Mouse (Mus musculus): ENCODE data around the gene Hoxd4. TPM values are rescaled to one million over a fixed set of nuclear protein-coding genes. Genes with fewer than 3 reads are reported as not detected.

Gene Hoxd4
- total and polyA plus RNA-seq, 2 experiments from 2014 or later, result not detected

- DNase-seq (no peak), ATAC-seq (no peak)
- H3K4me2 ChIP-seq (ENCODE audit: low read depth), result no peak overlapping the region
- WGBS, result 2% methylated on average over 16 of the region's 16 CpGs
- 0 out of 2 replicates have a peak, but pooled peaks cover 4% of the 10 kb centered on the region for H3K9me3 ChIP-seq (ENCODE audit: low read length)
- no peak overlapping the region for H3K4me3 ChIP-seq (ENCODE audit: low read depth, low read length)
- H3K27me3 ChIP-seq (ENCODE audit: insufficient read depth, low read length), result peaks cover 87% of the 10 kb centered on the region
- peak; percentile 22; the same call in 1 of the 2 replicates for TF ChIP-seq CTCF (IDR thresholded peaks at IDR 0.05; ENCODE audit: low read depth)
- H3K27ac ChIP-seq (ENCODE audit: low read depth, low read length), result no peak overlapping the region
- no peaks in the 10 kb centered on the region for H3K4me1 ChIP-seq (ENCODE audit: insufficient read depth)
- no peak overlapping the region for H3K9ac ChIP-seq
- H3K36me3 ChIP-seq (ENCODE audit: insufficient read depth), result no peaks in the 10 kb centered on the region
Measured at GRCm38 (mm10) chr2:74694066-74694465, 17.7 kb upstream of the Hoxd4 start.

GRCm38 (mm10) chr2:74695383-74695782 lies 16.3 kb upstream of the Hoxd4 start:
- Histone ChIP-seq H3K27ac (ENCODE audit: low read depth, low read length) (no peak overlapping the region), H3K4me1 (ENCODE audit: insufficient read depth) (no peaks in the 10 kb centered on the region), H3K9ac (no peak overlapping the region), H3K4me3 (ENCODE audit: low read depth, low read length) (no peak overlapping the region), H3K27me3 (ENCODE audit: insufficient read depth, low read length) (peaks cover 90% of the 10 kb centered on the region), H3K36me3 (ENCODE audit: insufficient read depth) (no peaks in the 10 kb centered on the region), H3K4me2 (ENCODE audit: low read depth) (no peak overlapping the region), H3K9me3 (ENCODE audit: low read length) (0 out of 2 replicates have a peak, but pooled peaks cover 4% of the 10 kb centered on the region)
- 0% methylated on average over 1 of the region's 1 CpGs for WGBS
- DNase-seq (no peak), ATAC-seq (no peak)
- no peak for TF ChIP-seq CTCF (IDR thresholded peaks at IDR 0.05; ENCODE audit: low read depth)

- H3K27ac ChIP-seq (ENCODE audit: low read depth, low read length), result no peak overlapping the region
- H3K9me3 ChIP-seq (ENCODE audit: low read length), result 0 out of 2 replicates have a peak, but pooled peaks cover 4% of the 10 kb centered on the region
- H3K4me1 ChIP-seq (ENCODE audit: insufficient read depth), result no peaks in the 10 kb centered on the region
- no peak overlapping the region for H3K4me3 ChIP-seq (ENCODE audit: low read depth, low read length)
- H3K4me2 ChIP-seq (ENCODE audit: low read depth), result no peak overlapping the region
- no peaks in the 10 kb centered on the region for H3K36me3 ChIP-seq (ENCODE audit: insufficient read depth)
- peaks cover 90% of the 10 kb centered on the region for H3K27me3 ChIP-seq (ENCODE audit: insufficient read depth, low read length)
- WGBS, result 3% methylated on average over 7 of the region's 7 CpGs
- no peak for ATAC-seq
- DNase-seq, result no peak
- H3K9ac ChIP-seq, result no peak overlapping the region
- no peak for TF ChIP-seq CTCF (IDR thresholded peaks at IDR 0.05; ENCODE audit: low read depth)
Measured at GRCm38 (mm10) chr2:74695813-74696430, 15.8 kb upstream of the Hoxd4 start.

GRCm38 (mm10) chr2:74696442-74697335 lies 15.0 kb upstream of the Hoxd4 start:
- TF ChIP-seq CTCF (IDR thresholded peaks at IDR 0.05; ENCODE audit: low read depth), result no peak
- no peak overlapping the region for H3K27ac ChIP-seq (ENCODE audit: low read depth, low read length)
- no peaks in the 10 kb centered on the region for H3K36me3 ChIP-seq (ENCODE audit: insufficient read depth)
- H3K4me2 ChIP-seq (ENCODE audit: low read depth), result no peak overlapping the region
- no peak for DNase-seq
- no peak for ATAC-seq
- H3K4me1 ChIP-seq (ENCODE audit: insufficient read depth), result no peaks in the 10 kb centered on the region
- H3K27me3 ChIP-seq (ENCODE audit: insufficient read depth, low read length), result peaks cover 90% of the 10 kb centered on the region
- 2% methylated on average over 34 of the region's 34 CpGs for WGBS
- no peak overlapping the region for H3K4me3 ChIP-seq (ENCODE audit: low read depth, low read length)
- H3K9me3 ChIP-seq (ENCODE audit: low read length), result no peaks in the 10 kb centered on the region
- no peak overlapping the region for H3K9ac ChIP-seq

- Histone ChIP-seq H3K4me1 (ENCODE audit: insufficient read depth) (no peaks in the 10 kb centered on the region), H3K9ac (no peak within 1 kb of the TSS), H3K9me3 (ENCODE audit: low read length) (no peaks in the 10 kb centered on the region), H3K27ac (ENCODE audit: low read depth, low read length) (no peak within 1 kb of the TSS), H3K36me3 (ENCODE audit: insufficient read depth) (no peaks in the 10 kb centered on the region), H3K4me3 (ENCODE audit: low read depth, low read length) (peak within 1 kb of the TSS; percentile 22), H3K27me3 (ENCODE audit: insufficient read depth, low read length) (peaks cover 87% of the 10 kb centered on the region), H3K4me2 (ENCODE audit: low read depth) (peak within 1 kb of the TSS; percentile 35)
- no peak for TF ChIP-seq CTCF (IDR thresholded peaks at IDR 0.05; ENCODE audit: low read depth)
- WGBS, result 2% methylated on average over 43 of the region's 43 CpGs
- no peak for DNase-seq
- peak; percentile 58 for ATAC-seq
Measured at GRCm38 (mm10) chr2:74697567-74698121, 14.1 kb upstream of the Hoxd4 start, which contains the start of gene Hoxd9. Hoxd9 (plus strand) TSS chr2:74697727.

GRCm38 (mm10) chr2:74698201-74699052 lies 13.3 kb upstream of the Hoxd4 start:
- Histone ChIP-seq H3K9ac (no peak overlapping the region), H3K4me1 (ENCODE audit: insufficient read depth) (no peaks in the 10 kb centered on the region), H3K27me3 (ENCODE audit: insufficient read depth, low read length) (peaks cover 85% of the 10 kb centered on the region), H3K27ac (ENCODE audit: low read depth, low read length) (no peak overlapping the region), H3K9me3 (ENCODE audit: low read length) (no peaks in the 10 kb centered on the region), H3K4me2 (ENCODE audit: low read depth) (peak overlapping the region; percentile 35), H3K36me3 (ENCODE audit: insufficient read depth) (no peaks in the 10 kb centered on the region), H3K4me3 (ENCODE audit: low read depth, low read length) (peak overlapping the region; percentile 22; the same call in 1 of the 2 replicates)
- 3% methylated on average over 73 of the region's 86 CpGs for WGBS
- ATAC-seq, result 0 out of 2 replicates have a peak, but pooled peaks have one; percentile 17
- no peak for DNase-seq
- TF ChIP-seq CTCF (IDR thresholded peaks at IDR 0.05; ENCODE audit: low read depth), result no peak

All from forebrain, postnatal 0 days (tissue).